Mouse (Mus musculus): Measurements from ENCODE around the gene Tenm2. TPM values are rescaled to one million over a fixed set of nuclear protein-coding genes. Genes with fewer than 3 reads are reported as not detected.

Gene Tenm2
- total and polyA plus RNA-seq, 3 experiments, result not detected

- H3K9ac ChIP-seq (ENCODE audit: insufficient read depth, low read depth), result no peak overlapping the region
- no peaks in the 10 kb centered on the region for H3K36me3 ChIP-seq (replicated peaks in 1 of 2; ENCODE audit: control insufficient read depth in 1 of 2, insufficient read depth in 1 of 2, low read length in 1 of 2)
- no peaks in the 10 kb centered on the region for H3K27me3 ChIP-seq (replicated peaks)
- dilution Hi-C loops (cut with MboI; ENCODE audit: extremely low pct_ligation_motif_present, extremely low pct_unique_long_range_greater_than_20kb, low sequenced_read_pairs), result no loop called here
- DNase-seq (ENCODE audit: extremely low read depth), result no peak
- H3K4me1 ChIP-seq (ENCODE audit: control insufficient read depth in 1 of 2, insufficient read depth in 2 of 2), result no peaks in the 10 kb centered on the region
- in situ Hi-C loops (cut with MboI; ENCODE audit: low pct_ligation_motif_present, low pct_unique_long_range_greater_than_20kb, low sequenced_read_pairs), result no loop called here
- no peak overlapping the region for H3K27ac ChIP-seq (ENCODE audit: insufficient read depth, low read depth)
- TF ChIP-seq KAT2A (IDR thresholded peaks at IDR 0.05; ENCODE audit: insufficient replicate concordance, low read length) (no peak), ZMIZ1 (IDR thresholded peaks at IDR 0.05; ENCODE audit: low read depth, low read length) (no peak), RAD21 (IDR thresholded peaks at IDR 0.05; ENCODE audit: low read depth, low read length) (no peak), CTCF (conservative IDR thresholded peaks at IDR 0.05 in 1 of 2, IDR thresholded peaks at IDR 0.05 in 1 of 2; ENCODE audit: low read depth in 2 of 2, low read length in 2 of 2) (no peak)
- peaks cover 59% of the 10 kb centered on the region for H3K9me3 ChIP-seq (replicated peaks; ENCODE audit: low read length)
- no peak overlapping the region for H3K4me2 ChIP-seq (ENCODE audit: insufficient read depth, low read depth, poor library complexity, severe bottlenecking)
- no peak overlapping the region for H3K4me3 ChIP-seq (replicated peaks in 1 of 3; ENCODE audit: low read depth in 2 of 3, low read length in 2 of 3, poor library complexity in 1 of 3)
- no peaks in the 10 kb centered on the region for H3K79me2 ChIP-seq (replicated peaks; ENCODE audit: control insufficient read depth, extremely low read depth, insufficient read depth, poor library complexity, severe bottlenecking)
These were observed 238.1 kb downstream of the Tenm2 start for GRCm38 (mm10) chr11:36997668-36998067.

DNA sequence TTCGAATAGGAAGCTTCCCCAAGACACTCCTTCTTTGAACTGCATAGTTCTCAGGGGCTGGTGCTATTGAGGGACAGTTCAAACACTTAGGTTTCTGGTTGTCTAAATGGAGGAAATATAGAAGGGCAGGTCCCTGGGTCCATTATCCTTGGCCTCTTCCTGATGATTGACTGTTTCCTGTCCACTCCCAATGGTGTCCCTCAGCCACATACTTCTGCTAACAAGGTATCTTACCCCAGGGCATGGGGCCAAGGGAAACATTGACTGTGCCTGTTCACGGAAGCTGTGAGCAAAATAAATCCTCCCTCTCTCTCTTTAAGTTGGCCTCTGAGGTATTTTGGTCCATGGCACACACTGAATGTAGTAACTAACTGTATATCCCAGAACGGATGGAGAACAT lies 244.9 kb downstream of the Tenm2 start:
- H3K27ac ChIP-seq (ENCODE audit: insufficient read depth, low read depth), result no peak overlapping the region
- dilution Hi-C loops (cut with MboI; ENCODE audit: extremely low pct_ligation_motif_present, extremely low pct_unique_long_range_greater_than_20kb, low sequenced_read_pairs), result no loop called here
- no peak for DNase-seq (ENCODE audit: extremely low read depth)
- H3K27me3 ChIP-seq (replicated peaks), result no peaks in the 10 kb centered on the region
- no peaks in the 10 kb centered on the region for H3K4me1 ChIP-seq (ENCODE audit: control insufficient read depth in 1 of 2, insufficient read depth in 2 of 2)
- in situ Hi-C loops (cut with MboI; ENCODE audit: low pct_ligation_motif_present, low pct_unique_long_range_greater_than_20kb, low sequenced_read_pairs), result no loop called here
- H3K4me3 ChIP-seq (replicated peaks in 1 of 3; ENCODE audit: low read depth in 2 of 3, low read length in 2 of 3, poor library complexity in 1 of 3), result no peak overlapping the region
- no peak overlapping the region for H3K4me2 ChIP-seq (ENCODE audit: insufficient read depth, low read depth, poor library complexity, severe bottlenecking)
- H3K79me2 ChIP-seq (replicated peaks; ENCODE audit: control insufficient read depth, extremely low read depth, insufficient read depth, poor library complexity, severe bottlenecking), result no peaks in the 10 kb centered on the region
- no peak for TF ChIP-seq JUND (conservative IDR thresholded peaks at IDR 0.05; ENCODE audit: low read depth, low read length)
- no peak for TF ChIP-seq POLR2AphosphoS2 (IDR thresholded peaks at IDR 0.05; ENCODE audit: low read depth, low read length)
- TF ChIP-seq TBP (conservative IDR thresholded peaks at IDR 0.05; ENCODE audit: low read depth, low read length), result no peak
- no peak for TF ChIP-seq CTCF (conservative IDR thresholded peaks at IDR 0.05 in 1 of 2, IDR thresholded peaks at IDR 0.05 in 1 of 2; ENCODE audit: low read depth in 2 of 2, low read length in 2 of 2)
- TF ChIP-seq NRF1 (IDR thresholded peaks at IDR 0.05; ENCODE audit: low read depth, low read length), result no peak
- TF ChIP-seq MYC (IDR thresholded peaks at IDR 0.05; ENCODE audit: low read depth, low read length), result no peak
- no peak for TF ChIP-seq CHD1 (IDR thresholded peaks at IDR 0.05; ENCODE audit: low read depth, low read length)
- TF ChIP-seq POLR2A (IDR thresholded peaks at IDR 0.05; ENCODE audit: low read depth, low read length), result no peak
- TF ChIP-seq HCFC1 (IDR thresholded peaks at IDR 0.05; ENCODE audit: low read depth, low read length), result no peak
- TF ChIP-seq ZMIZ1 (IDR thresholded peaks at IDR 0.05; ENCODE audit: low read depth, low read length), result no peak
- TF ChIP-seq MEF2A (IDR thresholded peaks at IDR 0.05; ENCODE audit: borderline replicate concordance, low read depth, low read length), result no peak
- no peak for TF ChIP-seq NELFE (IDR thresholded peaks at IDR 0.05; ENCODE audit: low read depth, low read length)
- no peak for TF ChIP-seq MAFK (IDR thresholded peaks at IDR 0.05; ENCODE audit: insufficient replicate concordance, low read length)
- TF ChIP-seq ZC3H11A (IDR thresholded peaks at IDR 0.05; ENCODE audit: low read depth, low read length), result no peak
- no peak for TF ChIP-seq ELF1 (IDR thresholded peaks at IDR 0.05; ENCODE audit: low read depth, low read length)
- no peak for TF ChIP-seq SMC3 (IDR thresholded peaks at IDR 0.05; ENCODE audit: low read depth, low read length)
- H3K9ac ChIP-seq (ENCODE audit: insufficient read depth, low read depth), result no peak overlapping the region
- peaks cover 67% of the 10 kb centered on the region for H3K9me3 ChIP-seq (replicated peaks; ENCODE audit: low read length)
- no peaks in the 10 kb centered on the region for H3K36me3 ChIP-seq (replicated peaks in 1 of 2; ENCODE audit: control insufficient read depth in 1 of 2, insufficient read depth in 1 of 2, low read length in 1 of 2)
